Mouse (Mus musculus) limb, embryonic 15.5 days (tissue): ENCODE measurements around the gene Fhit. TPM values are rescaled to one million over a fixed set of nuclear protein-coding genes. Genes with fewer than 3 reads are reported as not detected.

Source experiments
- ATAC-seq: fragments of 200-750 bp; cut with Nextera tagmentation; 2 replicates; pipeline ENCODE4 v1.8.0; 2017; ENCODE audit warnings: low read depth, moderate TSS enrichment; ENCODE audit not compliant: insufficient number of reproducible peaks, low FRiP score, low TSS enrichment
- H3K27ac ChIP-seq: fragments of 300-500 bp; sonication (generic); 2 replicates; pipeline ENCODE4 v1.5.1; 2015; ENCODE audit warnings: moderate library complexity, mild to moderate bottlenecking, inconsistent platforms
- H3K27me3 ChIP-seq: fragments of 300-500 bp; sonication (generic); 2 replicates; pipeline ENCODE4 v1.6.1; 2015; ENCODE audit warnings: inconsistent platforms
- H3K36me3 ChIP-seq: fragments of 300-500 bp; sonication (generic); 2 replicates; pipeline ENCODE4 v1.6.1; 2015; ENCODE audit warnings: inconsistent platforms
- H3K4me1 ChIP-seq: fragments of 300-500 bp; sonication (generic); 2 replicates; pipeline ENCODE4 v1.6.1; 2015; ENCODE audit warnings: inconsistent platforms
- H3K4me2 ChIP-seq: fragments of 300-500 bp; sonication (generic); 2 replicates; pipeline ENCODE4 v1.6.1; 2015; ENCODE audit warnings: mild to moderate bottlenecking, inconsistent platforms
- H3K4me3 ChIP-seq: fragments of 300-500 bp; sonication (generic); 2 replicates; pipeline ENCODE4 v1.5.1; 2015; ENCODE audit warnings: mild to moderate bottlenecking, inconsistent platforms
- H3K9ac ChIP-seq: fragments of 300-500 bp; sonication (generic); 2 replicates; pipeline ENCODE4 v1.6.1; 2015; ENCODE audit warnings: inconsistent platforms
- H3K9me3 ChIP-seq: fragments of 300-500 bp; sonication (generic); 2 replicates; pipeline ENCODE4 v1.6.1; 2016; ENCODE audit warnings: inconsistent platforms
- WGBS: fragments of 180-500 bp; shearing (Covaris S2); methylation state at CpG from one replicate; pipeline ENCODE4 v1.1.7; 2015; 5-methylcytosine and 5-hydroxymethylcytosine counted together
- polyA plus RNA-seq: library from polyadenylated mRNA; unstranded; fragments of >200 nt; fragmentation: Nextera tagmentation; extraction: Ambion mirVana; gene quantifications from 2 replicates; pipeline ENCODE4 v1.2.1, GENCODE M21; 2015

The Fhit gene
- polyA plus RNA-seq, 1 experiment from 2014 or later: 5.2 TPM

GRCm38 (mm10) chr14:9556333-9556732 lies 1605.5 kb downstream of the Fhit start:
- 45% methylated on average over 5 of the region's 5 CpGs for WGBS
- Histone ChIP-seq H3K27me3 (no peaks in the 10 kb centered on the region), H3K36me3 (no peaks in the 10 kb centered on the region), H3K27ac (no peak overlapping the region), H3K4me1 (0 out of 2 replicates have a peak, but pooled peaks cover 2% of the 10 kb centered on the region), H3K4me2 (no peak overlapping the region), H3K9ac (no peak overlapping the region), H3K9me3 (no peaks in the 10 kb centered on the region), H3K4me3 (no peak overlapping the region)
- ATAC-seq: no peak

GRCm38 (mm10) chr14:9555807-9556206 lies 1606.0 kb downstream of the Fhit start:
- H3K27ac ChIP-seq: no peak overlapping the region
- no peaks in the 10 kb centered on the region for H3K9me3 ChIP-seq
- no peaks in the 10 kb centered on the region for H3K27me3 ChIP-seq
- WGBS: 27% methylated on average over 6 of the region's 6 CpGs
- H3K4me2 ChIP-seq: no peak overlapping the region
- H3K9ac ChIP-seq: no peak overlapping the region
- no peak for ATAC-seq
- H3K4me3 ChIP-seq: no peak overlapping the region
- 0 out of 2 replicates have a peak, but pooled peaks cover 2% of the 10 kb centered on the region for H3K4me1 ChIP-seq
- H3K36me3 ChIP-seq: no peaks in the 10 kb centered on the region

- H3K27ac ChIP-seq: no peak overlapping the region
- H3K4me3 ChIP-seq: no peak overlapping the region
- H3K27me3 ChIP-seq: no peaks in the 10 kb centered on the region
- no peak overlapping the region for H3K4me2 ChIP-seq
- no peak for ATAC-seq
- H3K9me3 ChIP-seq: no peaks in the 10 kb centered on the region
- H3K9ac ChIP-seq: no peak overlapping the region
- 0 out of 2 replicates have a peak, but pooled peaks cover 2% of the 10 kb centered on the region for H3K4me1 ChIP-seq
- H3K36me3 ChIP-seq: no peaks in the 10 kb centered on the region
Measured at GRCm38 (mm10) chr14:9552149-9552548, 1609.7 kb downstream of the Fhit start.

- Histone ChIP-seq H3K9me3 (no peaks in the 10 kb centered on the region), H3K9ac (no peak overlapping the region), H3K27ac (no peak overlapping the region), H3K4me1 (no peaks in the 10 kb centered on the region), H3K36me3 (no peaks in the 10 kb centered on the region), H3K4me3 (no peak overlapping the region), H3K4me2 (no peak overlapping the region), H3K27me3 (no peaks in the 10 kb centered on the region)
- ATAC-seq: no peak
- WGBS: 72% methylated on average over 1 of the region's 1 CpGs
Measured at GRCm38 (mm10) chr14:9547952-9548351, 1613.9 kb downstream of the Fhit start.

- Histone ChIP-seq H3K36me3 (no peaks in the 10 kb centered on the region), H3K4me2 (no peak overlapping the region), H3K9ac (no peak overlapping the region), H3K4me1 (no peaks in the 10 kb centered on the region), H3K9me3 (no peaks in the 10 kb centered on the region), H3K27me3 (no peaks in the 10 kb centered on the region), H3K27ac (no peak overlapping the region), H3K4me3 (no peak overlapping the region)
- WGBS: 74% methylated on average over 3 of the region's 3 CpGs
- no peak for ATAC-seq
Measured at GRCm38 (mm10) chr14:9544364-9544763, 1617.5 kb downstream of the Fhit start.

GRCm38 (mm10) chr14:9535491-9535890 lies 1626.3 kb downstream of the Fhit start:
- H3K27me3 ChIP-seq: no peaks in the 10 kb centered on the region
- ATAC-seq: no peak
- no peak overlapping the region for H3K4me3 ChIP-seq
- H3K9me3 ChIP-seq: no peaks in the 10 kb centered on the region
- 43% methylated on average over 6 of the region's 6 CpGs for WGBS
- no peak overlapping the region for H3K4me2 ChIP-seq
- H3K36me3 ChIP-seq: no peaks in the 10 kb centered on the region
- H3K9ac ChIP-seq: no peak overlapping the region
- no peaks in the 10 kb centered on the region for H3K4me1 ChIP-seq
- no peak overlapping the region for H3K27ac ChIP-seq

GRCm38 (mm10) chr14:9529247-9529646 lies 1632.6 kb downstream of the Fhit start:
- Histone ChIP-seq H3K4me1 (no peaks in the 10 kb centered on the region), H3K36me3 (no peaks in the 10 kb centered on the region), H3K9me3 (no peaks in the 10 kb centered on the region), H3K27ac (no peak overlapping the region), H3K9ac (no peak overlapping the region), H3K4me3 (no peak overlapping the region), H3K4me2 (no peak overlapping the region), H3K27me3 (no peaks in the 10 kb centered on the region)
- 84% methylated on average over 4 of the region's 4 CpGs for WGBS
- ATAC-seq: no peak

GRCm38 (mm10) chr14:9526136-9526535 lies 1635.7 kb downstream of the Fhit start:
- no peak for ATAC-seq
- H3K4me1 ChIP-seq: no peaks in the 10 kb centered on the region
- no peak overlapping the region for H3K9ac ChIP-seq
- no peaks in the 10 kb centered on the region for H3K27me3 ChIP-seq
- no peak overlapping the region for H3K27ac ChIP-seq
- no peak overlapping the region for H3K4me3 ChIP-seq
- 94% methylated on average over 3 of the region's 3 CpGs for WGBS
- H3K36me3 ChIP-seq: no peaks in the 10 kb centered on the region
- H3K4me2 ChIP-seq: no peak overlapping the region
- H3K9me3 ChIP-seq: no peaks in the 10 kb centered on the region

- ATAC-seq: no peak
- H3K4me2 ChIP-seq: no peak overlapping the region
- H3K27me3 ChIP-seq: no peaks in the 10 kb centered on the region
- WGBS: 56% methylated on average over 2 of the region's 2 CpGs
- no peak overlapping the region for H3K4me3 ChIP-seq
- no peaks in the 10 kb centered on the region for H3K9me3 ChIP-seq
- no peaks in the 10 kb centered on the region for H3K36me3 ChIP-seq
- H3K4me1 ChIP-seq: no peaks in the 10 kb centered on the region
- no peak overlapping the region for H3K9ac ChIP-seq
- H3K27ac ChIP-seq: no peak overlapping the region
Measured at GRCm38 (mm10) chr14:9517651-9518050, 1644.2 kb downstream of the Fhit start.

- Histone ChIP-seq H3K4me2 (no peak overlapping the region), H3K9ac (no peak overlapping the region), H3K9me3 (no peaks in the 10 kb centered on the region), H3K27ac (no peak overlapping the region), H3K27me3 (no peaks in the 10 kb centered on the region), H3K4me3 (no peak overlapping the region), H3K36me3 (no peaks in the 10 kb centered on the region), H3K4me1 (no peaks in the 10 kb centered on the region)
- whole genome bisulfite sequencing: 82% methylated on average over 1 of the region's 1 CpGs
- ATAC-seq: no peak
Measured at GRCm38 (mm10) chr14:9509678-9510077, 1652.2 kb downstream of the Fhit start.

Other genes with a start within 250 kb of the Fhit start
- gene Gm3839, start 194.7 kb upstream of the Fhit start, polyA plus RNA-seq: 1.4 and 1.5 TPM in 2 replicates